Mouse (Mus musculus): ENCODE data around the gene Nabp1. TPM values are rescaled to one million over a fixed set of nuclear protein-coding genes. Genes with fewer than 3 reads are reported as not detected.

The Nabp1 gene
- total RNA-seq, 2 experiments from 2014 or later = 18.9 to 20.1 TPM

DNA sequence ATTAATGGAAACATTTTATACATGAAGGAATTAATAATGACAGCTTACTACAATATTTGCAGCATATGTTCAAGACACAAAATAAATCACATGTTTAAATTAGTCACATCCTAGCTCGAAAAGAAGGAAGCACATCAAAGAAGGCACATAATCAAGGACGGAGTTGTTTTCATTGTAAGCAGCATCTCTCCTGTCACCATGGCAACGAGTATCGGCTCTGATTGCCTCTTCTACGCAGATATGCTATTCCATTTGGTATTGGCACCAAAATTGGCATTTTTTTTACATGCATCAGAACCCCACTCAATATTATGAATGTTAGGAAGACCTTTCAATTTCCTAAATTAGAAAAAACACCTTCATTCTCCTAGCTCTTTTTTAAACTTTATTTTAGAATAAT lies 59.5 kb downstream of the Nabp1 start:
- H3K27ac ChIP-seq = peak overlapping the region; percentile 28; the same call in 1 of the 2 replicates
- DNase-seq (ENCODE audit: low spot score in 2 of 2) = peak in 1 of 2 experiments; percentile 64
- TF ChIP-seq CTCF (conservative IDR thresholded peaks at IDR 0.05) = no peak
- H3K4me3 ChIP-seq = no peak overlapping the region

Other genes with a start within 250 kb of the Nabp1 start
- gene Cavin2, start 189.3 kb downstream of the Nabp1 start, total RNA-seq (2021) = 1 to 10 TPM; 6.8 to 7.7 TPM

Data from layer of hippocampus, adult 2 months (tissue).